Mouse (Mus musculus): ENCODE data around the gene Gm8298.
A peak's percentile ranks its signal among the peaks of the same experiment; 100 is the strongest.
"Not testable (repeated sequence)": the region's sequence is repeated elsewhere in the genome, so short reads cannot be mapped to it uniquely, and the experiment has no call there.

The Gm8298 gene

DNA sequence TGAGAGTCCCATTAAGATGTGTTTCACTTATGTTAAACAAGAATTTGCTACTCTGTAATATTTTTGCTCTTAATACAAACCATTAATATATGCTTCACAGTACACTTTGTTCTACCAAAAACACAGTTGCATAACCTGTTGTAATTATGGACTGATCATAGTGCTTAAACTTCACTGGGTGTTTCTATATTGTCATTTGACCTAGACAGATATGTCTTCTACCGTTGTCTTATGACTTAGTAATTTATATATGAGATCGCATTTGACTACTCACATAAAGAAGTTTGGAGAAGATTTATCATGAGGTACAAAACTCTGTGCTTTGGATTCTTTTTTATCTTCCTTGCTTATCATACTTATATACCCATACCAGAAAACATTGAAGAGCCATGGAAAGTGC lies at the start of gene Gm8298:
Gene Gm8298, plus strand, starts transcription at position 301 of the 400 bp plus-strand sequence.
- no peak for DNase-seq (ENCODE audit: low read depth)

DNA sequence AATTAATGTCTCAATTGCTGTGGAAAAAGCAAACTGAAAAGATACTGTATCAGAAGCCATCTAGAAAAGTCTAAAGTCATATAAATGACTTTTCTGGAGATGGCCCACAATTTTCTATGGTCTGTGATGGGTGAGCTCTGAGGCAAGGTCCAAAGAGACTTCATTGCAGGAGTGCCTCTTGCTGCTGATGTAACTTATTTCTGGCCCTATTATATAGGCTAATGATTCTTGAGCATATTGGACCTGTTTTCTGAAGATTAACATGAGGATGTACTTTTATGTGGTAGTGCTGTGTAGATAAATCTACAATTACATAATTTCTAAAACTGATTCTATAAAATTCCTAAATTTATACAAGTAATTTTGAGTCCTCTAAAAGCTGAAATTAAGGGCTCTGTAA lies 47.7 kb upstream of the Gm8298 start:
- no peak for DNase-seq (ENCODE audit: low read depth)

GRCm38 (mm10) chr3:59870765-59871164 lies 9.9 kb downstream of the Gm8298 start:
- DNase-seq (ENCODE audit: low read depth), result peak; percentile 59

DNA sequence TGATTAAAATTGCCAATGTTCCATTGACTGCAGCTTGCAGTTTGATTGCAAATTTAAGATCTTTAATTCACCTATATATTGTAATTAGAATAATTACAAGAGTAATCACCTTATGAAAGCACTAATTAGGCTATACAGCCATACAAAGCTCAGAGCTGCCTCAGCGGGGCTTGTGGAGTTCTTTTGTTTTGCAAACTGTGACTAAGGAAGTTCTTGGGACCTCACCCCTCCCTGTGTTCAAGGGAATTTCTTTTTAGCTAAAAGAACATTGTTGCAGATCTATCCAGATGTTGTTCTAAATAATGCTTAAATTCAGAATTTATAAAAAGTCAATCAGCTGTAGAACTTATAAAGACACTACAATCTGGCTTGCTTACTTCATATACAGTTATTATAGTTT lies 16.8 kb downstream of the Gm8298 start:
- not testable (repeated sequence) for DNase-seq (ENCODE audit: low read depth)

DNA sequence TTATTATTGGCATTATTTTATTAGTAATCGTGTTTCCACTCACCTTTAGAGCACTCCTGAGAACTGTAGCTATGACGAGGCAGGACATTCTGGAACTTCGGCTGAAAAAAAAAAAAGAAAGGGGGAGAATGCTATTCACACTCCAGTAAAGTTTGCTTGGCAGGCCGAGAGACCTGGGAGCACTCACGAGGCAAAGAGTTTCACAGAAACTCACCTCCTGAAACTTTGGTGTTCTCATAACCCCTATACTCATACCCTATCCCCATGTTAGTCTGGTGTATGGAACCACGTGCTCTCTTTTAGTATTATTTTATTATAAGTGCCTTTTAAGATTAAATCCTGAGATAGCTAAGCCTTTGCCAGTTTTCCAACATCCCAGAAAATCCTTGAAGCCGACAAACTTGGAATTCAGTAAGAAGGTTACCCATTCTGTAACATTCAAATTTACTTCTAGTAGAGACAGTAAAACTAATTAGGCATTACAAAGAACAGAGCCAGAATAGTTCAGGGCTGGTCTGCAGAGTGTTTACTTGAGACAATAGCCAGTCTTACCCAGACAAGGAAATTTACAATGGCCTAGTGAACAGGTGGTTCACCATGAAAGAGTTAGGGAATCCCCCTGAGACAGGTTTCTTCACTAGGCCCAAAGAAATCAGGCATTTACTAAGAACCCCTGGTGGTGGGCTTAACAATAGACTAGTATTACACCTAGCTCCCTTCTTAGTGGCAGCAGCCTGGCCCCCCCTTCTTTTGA lies 19.1 kb downstream of the Gm8298 start:
- not testable (repeated sequence) for DNase-seq (ENCODE audit: low read depth)

GRCm38 (mm10) chr3:59893276-59893675 lies 32.4 kb downstream of the Gm8298 start:
- no peak for DNase-seq (ENCODE audit: low read depth)

DNA sequence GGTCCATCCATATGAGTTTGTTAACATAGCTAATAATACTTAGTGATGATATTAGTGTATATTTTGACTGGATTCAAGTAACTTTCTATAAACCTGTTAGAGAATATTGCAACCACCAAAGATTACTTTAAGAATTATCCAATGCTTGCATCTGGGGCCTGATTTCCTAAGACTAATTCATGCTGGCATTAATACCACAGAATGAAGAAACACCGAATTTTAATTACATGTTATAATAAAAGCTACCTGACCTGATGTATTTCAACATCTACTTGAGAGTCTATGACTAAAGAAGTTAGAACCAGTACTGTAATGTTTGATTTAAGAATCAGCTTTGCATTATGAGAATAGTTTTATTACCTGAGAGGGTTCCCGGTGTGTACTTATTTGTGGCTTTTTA lies 64.1 kb downstream of the Gm8298 start, which contains the start of gene C130079G13Rik:
Gene C130079G13Rik, plus strand, starts transcription at position 301 of the 400 bp plus-strand sequence.
- no peak for DNase-seq (ENCODE audit: low read depth)
